Mouse (Mus musculus) liver, adult (tissue): ENCODE measurements around the gene Ift81.
A peak's percentile ranks its signal among the peaks of the same experiment; 100 is the strongest.

Source experiments
- GATA4 ChIP-seq: IDR thresholded peaks from 2 replicates; pipeline ENCODE4 v1.6.1; 2014; ENCODE audit warnings: mild to moderate bottlenecking, low read length; ENCODE audit not compliant: insufficient replicate concordance

Ift81 gene

GRCm38 (mm10) chr5:122516029-122516730 is 98.1 kb downstream of the Ift81 start:
- no peak for TF ChIP-seq GATA4

GRCm38 (mm10) chr5:122514127-122514521 is 100.2 kb downstream of the Ift81 start:
- TF ChIP-seq GATA4: no peak

GRCm38 (mm10) chr5:122513421-122514126 is 100.7 kb downstream of the Ift81 start:
- TF ChIP-seq GATA4: no peak

- no peak for TF ChIP-seq GATA4
Measured at GRCm38 (mm10) chr5:122512011-122512410, 102.3 kb downstream of the Ift81 start.

- TF ChIP-seq GATA4: no peak
Measured at GRCm38 (mm10) chr5:122511405-122511804, 102.9 kb downstream of the Ift81 start.

GRCm38 (mm10) chr5:122510651-122511157 is 103.6 kb downstream of the Ift81 start:
- TF ChIP-seq GATA4: no peak

- TF ChIP-seq GATA4: no peak
Measured at GRCm38 (mm10) chr5:122509608-122510007, 104.7 kb downstream of the Ift81 start.

GRCm38 (mm10) chr5:122508861-122509306 is 105.4 kb downstream of the Ift81 start:
- TF ChIP-seq GATA4: no peak

- TF ChIP-seq GATA4: no peak
Measured at GRCm38 (mm10) chr5:122507396-122507795, 106.9 kb downstream of the Ift81 start.

- no peak for TF ChIP-seq GATA4
Measured at GRCm38 (mm10) chr5:122506462-122506861, 107.9 kb downstream of the Ift81 start.

GRCm38 (mm10) chr5:122505554-122505953 is 108.8 kb downstream of the Ift81 start:
- TF ChIP-seq GATA4: no peak

- TF ChIP-seq GATA4: no peak
Measured at GRCm38 (mm10) chr5:122503760-122504119, 110.6 kb downstream of the Ift81 start.

- TF ChIP-seq GATA4: no peak
Measured at GRCm38 (mm10) chr5:122503015-122503759, 111.1 kb downstream of the Ift81 start.

GRCm38 (mm10) chr5:122502077-122502941 is 112.0 kb downstream of the Ift81 start, which contains the start of gene Atp2a2:
Gene Atp2a2 (minus strand): TSS chr5:122502225.
- TF ChIP-seq GATA4: peak; percentile 10; the same call in 1 of the 2 replicates
